Mouse (Mus musculus) olfactory bulb, adult 2 months (tissue): Measurements from ENCODE around the gene Rpl34.

ENCODE experiments used
- CTCF ChIP-seq: fragments of 200-500 bp; IDR thresholded peaks from 2 replicates; pipeline ENCODE4 v1.5.1; 2012; ENCODE audit warnings: low read depth, mild to moderate bottlenecking, low read length, moderate library complexity; ENCODE audit not compliant: insufficient read depth
- POLR2A ChIP-seq: fragments of 200-500 bp; IDR thresholded peaks from 2 replicates; pipeline ENCODE4 v1.6.1; 2012; ENCODE audit warnings: mild to moderate bottlenecking, low read depth, low read length, moderate library complexity; ENCODE audit not compliant: insufficient read depth

DNA sequence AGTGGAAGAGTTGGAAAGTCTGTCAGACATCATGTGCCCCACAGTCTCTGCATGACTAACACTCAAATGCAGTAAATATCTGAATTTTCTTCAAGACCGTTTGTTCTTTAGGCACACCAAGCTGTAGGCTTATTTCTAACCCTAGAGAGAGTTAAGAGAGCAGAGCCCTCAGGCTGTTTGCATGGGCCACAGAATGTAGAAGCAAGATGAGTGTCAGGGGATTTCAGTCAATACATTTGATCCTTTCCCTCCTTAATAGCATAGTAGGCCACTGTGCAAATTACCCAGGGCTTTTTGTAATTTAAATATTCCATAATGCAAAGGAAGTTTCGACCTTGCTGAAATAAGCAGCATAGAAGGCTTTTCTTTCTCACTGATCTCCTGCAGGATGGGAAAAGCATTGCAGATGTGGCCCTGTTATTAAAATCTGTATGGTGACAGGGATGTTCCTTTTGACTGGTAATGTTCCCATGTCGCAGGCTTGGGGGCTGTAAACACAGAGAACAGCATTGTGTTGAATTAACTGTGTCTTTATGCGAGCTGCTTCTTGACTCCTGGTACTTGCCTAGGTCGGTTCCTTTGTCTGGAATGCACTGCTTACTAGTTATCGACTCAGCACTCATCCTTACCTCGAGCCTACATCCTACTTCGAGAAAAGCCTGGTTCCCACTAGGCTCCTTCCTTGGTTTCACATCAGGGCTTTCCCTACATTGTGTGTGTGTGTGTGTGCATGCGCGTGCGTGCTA lies 7.3 kb downstream of the Rpl34 start:
- TF ChIP-seq POLR2A (no peak), CTCF (no peak)
